ENCODE assay signal across 29 mouse cellular contexts in the genomic region with DNA sequence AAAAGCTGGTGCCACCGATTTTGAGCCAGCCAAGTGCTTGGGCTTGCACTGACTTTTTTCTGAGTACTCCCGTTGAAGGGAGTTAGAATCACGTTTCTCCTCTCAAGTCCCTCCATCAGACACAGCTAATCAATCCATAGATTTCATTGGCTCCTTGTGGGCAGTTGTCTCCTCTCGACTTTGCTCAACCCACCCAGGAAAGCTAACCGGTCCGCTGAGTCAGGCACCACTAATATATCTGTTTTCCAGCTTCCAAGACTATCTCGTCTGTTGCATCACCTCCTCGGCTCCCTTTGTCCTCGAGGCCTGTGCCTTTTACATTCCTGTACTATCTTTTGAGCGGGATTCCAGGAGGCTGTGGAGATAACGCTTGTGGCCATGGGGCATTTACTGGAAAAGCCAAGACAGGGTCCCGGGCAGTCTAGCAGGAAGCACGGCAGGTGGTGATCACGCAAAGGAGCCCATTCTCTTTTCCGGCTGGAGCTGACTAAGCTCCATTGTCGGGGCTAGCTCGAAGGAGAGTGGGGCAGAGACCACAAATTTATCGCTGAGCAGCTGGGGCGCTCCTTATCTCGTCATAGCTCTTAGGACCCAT. TPM values are rescaled to one million over a fixed set of nuclear protein-coding genes. Genes with fewer than 3 reads are reported as not detected.
DNase-seq lines count a peak whose midpoint lies in the region; ATAC-seq and TF ChIP-seq lines count a peak whose summit lies in the region.
"Had no signal": no experiment of that assay in that cellular context is flagged by ENCODE, and none has a peak within 500 bp of the region (broad histone marks: within the 10 kb centered on the region; RNA-seq: fewer than 3 reads in every experiment).

No protein-coding gene starts in this region.

- peak; percentile 89 for TF ChIP-seq EP300 in ES-Bruce4 (IDR thresholded peaks at IDR 0.05; ENCODE audit: insufficient read depth, low read depth, low read length)

- intact Hi-C loops in heart, postnatal 10 days (cut with DNase I) = no loop called here

- peak overlapping the region; percentile 49 for H3K27ac ChIP-seq in heart, embryonic 10.5 days
- H3K27ac ChIP-seq in kidney, embryonic 14.5 days (ENCODE audit: low read depth, low read length) = peak overlapping the region; percentile 69
- no peak overlapping the region; the same call in 1 of the 2 replicates for H3K27ac ChIP-seq in ES-Bruce4 (ENCODE audit: insufficient read depth, low read length)
- H3K27ac ChIP-seq: embryonic facial prominence, embryonic 12.5 days; hindbrain, embryonic 12.5 days; hindbrain, postnatal 0 days; intestine, embryonic 15.5 days; limb, embryonic 15.5 days; liver, embryonic 13.5 days; midbrain, embryonic 15.5 days; neural tube, embryonic 15.5 days had no signal

- TF ChIP-seq CTCF in ES-Bruce4 (IDR thresholded peaks at IDR 0.05; ENCODE audit: low read depth, low read length) = no peak

- H3K4me3 ChIP-seq in heart, embryonic 10.5 days = 0 out of 2 replicates have a peak overlapping the region, but pooled peaks have one; percentile 6
- no peak overlapping the region for H3K4me3 ChIP-seq in kidney, embryonic 14.5 days (ENCODE audit: low read length)
- no peak overlapping the region for H3K4me3 ChIP-seq in ES-Bruce4 (ENCODE audit: low read depth, low read length)
- H3K4me3 ChIP-seq: embryonic facial prominence, embryonic 12.5 days; hindbrain, embryonic 12.5 days; intestine, embryonic 15.5 days; limb, embryonic 15.5 days; liver, embryonic 13.5 days; midbrain, embryonic 15.5 days; neural tube, embryonic 15.5 days had no signal

- peak; percentile 22; the same call in 1 of the 2 replicates for ATAC-seq in kidney, embryonic 14.5 days (ENCODE audit: low FRiP score, low TSS enrichment)
- ATAC-seq: forebrain, embryonic 14.5 days; hindbrain, postnatal 0 days; intestine, embryonic 15.5 days; midbrain, embryonic 15.5 days had no signal

- no peak overlapping the region for H3K9ac ChIP-seq in kidney, embryonic 14.5 days (ENCODE audit: low read depth, low read length)
- H3K9ac ChIP-seq in ES-Bruce4 (ENCODE audit: low read depth, poor library complexity, severe bottlenecking) = no peak overlapping the region
- H3K9ac ChIP-seq: embryonic facial prominence, embryonic 12.5 days; hindbrain, embryonic 12.5 days; intestine, embryonic 15.5 days; limb, embryonic 15.5 days; liver, embryonic 13.5 days; midbrain, embryonic 15.5 days; neural tube, embryonic 15.5 days had no signal

- TF ChIP-seq POLR2A in ES-Bruce4 (IDR thresholded peaks at IDR 0.05; ENCODE audit: insufficient read depth, low read length) = no peak

- H3K4me2 ChIP-seq in kidney, embryonic 14.5 days (replicated peaks; ENCODE audit: low read depth, low read length) = no peak overlapping the region
- H3K4me2 ChIP-seq: embryonic facial prominence, embryonic 12.5 days; hindbrain, embryonic 12.5 days; intestine, embryonic 15.5 days; limb, embryonic 15.5 days; liver, embryonic 13.5 days; midbrain, embryonic 15.5 days; neural tube, embryonic 15.5 days had no signal

- H3K4me1 ChIP-seq in heart, embryonic 10.5 days = peaks cover 10% of the 10 kb centered on the region
- H3K4me1 ChIP-seq in kidney, embryonic 14.5 days (ENCODE audit: control insufficient read depth, insufficient read depth, low read length) = no peaks in the 10 kb centered on the region
- H3K4me1 ChIP-seq in ES-Bruce4 (ENCODE audit: control insufficient read depth, insufficient read depth, low read length) = peaks cover 6% of the 10 kb centered on the region
- H3K4me1 ChIP-seq: embryonic facial prominence, embryonic 12.5 days; hindbrain, embryonic 12.5 days; intestine, embryonic 15.5 days; limb, embryonic 15.5 days; liver, embryonic 13.5 days; midbrain, embryonic 15.5 days; neural tube, embryonic 15.5 days had no signal

- H3K36me3 ChIP-seq in heart, embryonic 10.5 days = no peaks in the 10 kb centered on the region
- no peaks in the 10 kb centered on the region for H3K36me3 ChIP-seq in kidney, embryonic 14.5 days (ENCODE audit: control insufficient read depth, insufficient read depth, low read length)
- H3K36me3 ChIP-seq in ES-Bruce4 (ENCODE audit: control insufficient read depth, insufficient read depth, low read length, poor library complexity, severe bottlenecking) = no peaks in the 10 kb centered on the region
- H3K36me3 ChIP-seq: embryonic facial prominence, embryonic 12.5 days; hindbrain, embryonic 12.5 days; intestine, embryonic 15.5 days; limb, embryonic 15.5 days; liver, embryonic 13.5 days; midbrain, embryonic 15.5 days; neural tube, embryonic 15.5 days had no signal

- no peaks in the 10 kb centered on the region for H3K9me3 ChIP-seq in heart, embryonic 10.5 days
- no peaks in the 10 kb centered on the region for H3K9me3 ChIP-seq in kidney, embryonic 14.5 days (ENCODE audit: control insufficient read depth, low read length)
- H3K9me3 ChIP-seq in ES-Bruce4 (replicated peaks; ENCODE audit: control insufficient read depth, insufficient read depth, low read length, poor library complexity, severe bottlenecking) = no peaks in the 10 kb centered on the region
- H3K9me3 ChIP-seq: embryonic facial prominence, embryonic 12.5 days; hindbrain, embryonic 12.5 days; intestine, embryonic 15.5 days; limb, embryonic 15.5 days; liver, embryonic 13.5 days; midbrain, embryonic 15.5 days; neural tube, embryonic 15.5 days had no signal

- H3K27me3 ChIP-seq in heart, embryonic 10.5 days (ENCODE audit: insufficient read depth, poor library complexity, severe bottlenecking) = no peaks in the 10 kb centered on the region
- H3K27me3 ChIP-seq in kidney, embryonic 14.5 days (ENCODE audit: control insufficient read depth, insufficient read depth, low read length) = no peaks in the 10 kb centered on the region
- H3K27me3 ChIP-seq in ES-Bruce4 (ENCODE audit: control insufficient read depth, insufficient read depth, low read length, poor library complexity, severe bottlenecking) = no peaks in the 10 kb centered on the region
- H3K27me3 ChIP-seq: embryonic facial prominence, embryonic 12.5 days; hindbrain, embryonic 12.5 days; intestine, embryonic 15.5 days; limb, embryonic 15.5 days; liver, embryonic 13.5 days; midbrain, embryonic 15.5 days; neural tube, embryonic 15.5 days had no signal

- DNase-seq in heart, embryonic 10.5 days (ENCODE audit: low spot score) = peak; percentile 69
- no peak for DNase-seq in heart, postnatal 10 days
- no peak for DNase-seq in kidney, adult 11 months
- DNase-seq in yolk sac, embryonic 10.5 days (ENCODE audit: low spot score) = peak; percentile 77
- no peak for DNase-seq in lung, adult 18-20 months
- DNase-seq: adrenal gland, postnatal 14 days; cerebellum, adult 11-12 months; cerebellum, adult 9-11 months; embryo, embryonic 11 days; gastrocnemius, postnatal 14 days; kidney, adult 8-10 months; layer of hippocampus, postnatal 36 days; left cerebral cortex, postnatal 4 days; liver, embryonic 13.5 days; lung, adult 2 months; lung, postnatal 10 days; retina, postnatal 1 day; right cerebral cortex, postnatal 14 days; thymus, postnatal 14 days had no signal

- WGBS in heart, embryonic 10.5 days = 25% methylated on average over 20 of the region's 20 CpGs
- 78% methylated on average over 20 of the region's 20 CpGs for WGBS in kidney, embryonic 14.5 days

RNA-seq across cellular contexts. Expression of gene Mycn, which starts 45.0 kb away (rescaled TPM):
- 89.4 and 93.9 TPM in 2 replicates for polyA plus RNA-seq in heart, embryonic 10.5 days (2016; fragmentation: Nextera tagmentation; extraction: Ambion mirVana)
- 10 to 100 TPM; 11.7 to 14.5 TPM for total RNA-seq in heart, postnatal 10 days (2021)
- polyA plus RNA-seq in kidney, embryonic 14.5 days (2014; fragmentation: Nextera tagmentation; extraction: Ambion mirVana) = 88.2 and 104 TPM in 2 replicates
- polyA plus RNA-seq in ES-Bruce4 (2011; ENCODE audit: insufficient read depth, insufficient read length, low read depth, missing spikeins) = 75.0 and 78.6 TPM in 2 replicates

Comparison
In these comparisons a context has a peak if more than half of its experiments do, and no peak if none do; other contexts are left out.
1. DNase-seq: peak in heart, embryonic 10.5 days (single experiment) and yolk sac, embryonic 10.5 days (single experiment); none in heart, postnatal 10 days (0 of 2), kidney, adult 11 months (single experiment) and lung, adult 18-20 months (0 of 2).